Mouse (Mus musculus) midbrain, embryonic 14.5 days (tissue): ENCODE measurements at regions not wholly inside any gene's neighbourhood (a gene's known extent, or its start where the extent isn't known, plus 50 kb on each side); places are given as distances from the start of the nearest gene placed in this dataset.

Source experiments
- ATAC-seq: fragments of 200-750 bp; cut with Nextera tagmentation; 2 replicates; pipeline ENCODE4 v1.8.0; 2017; ENCODE audit warnings: moderate number of reproducible peaks, moderate library complexity; ENCODE audit not compliant: low FRiP score, low TSS enrichment
- DNase-seq: peaks from one replicate; pipeline ENCODE4 v3.0.0-alpha.2; 2015
- H3K27ac ChIP-seq: fragments of 300-500 bp; sonication (generic); replicated peaks from 2 replicates; pipeline ENCODE4 v1.5.1; 2014; ENCODE audit warnings: mild to moderate bottlenecking, low read depth, low read length, moderate library complexity
- H3K27me3 ChIP-seq: fragments of 300-500 bp; sonication (generic); 2 replicates; pipeline ENCODE4 v1.6.1; 2014; ENCODE audit warnings: low read length, control low read depth, mixed read lengths; ENCODE audit not compliant: control insufficient read depth, insufficient read depth
- H3K36me3 ChIP-seq: fragments of 300-500 bp; sonication (generic); 2 replicates; pipeline ENCODE4 v1.6.1; 2014; ENCODE audit warnings: low read length, control low read depth; ENCODE audit not compliant: control insufficient read depth, insufficient read depth
- H3K4me1 ChIP-seq: fragments of 300-500 bp; sonication (generic); 2 replicates; pipeline ENCODE4 v1.6.1; 2014; ENCODE audit warnings: mild to moderate bottlenecking, antibody characterized with exemption, low read length, control low read depth; ENCODE audit not compliant: control insufficient read depth, insufficient read depth
- H3K4me2 ChIP-seq: fragments of 300-500 bp; sonication (generic); 2 replicates; pipeline ENCODE4 v1.6.1; 2014; ENCODE audit warnings: mild to moderate bottlenecking, low read length, moderate library complexity
- H3K4me3 ChIP-seq: fragments of 300-500 bp; sonication (generic); replicated peaks from 2 replicates; pipeline ENCODE4 v1.5.1; 2014; ENCODE audit warnings: low read depth, low read length
- H3K9ac ChIP-seq: fragments of 300-500 bp; sonication (generic); replicated peaks from 2 replicates; pipeline ENCODE4 v1.6.1; 2014; ENCODE audit warnings: mild to moderate bottlenecking, low read length, moderate library complexity
- H3K9me3 ChIP-seq: fragments of 300-500 bp; sonication (generic); 2 replicates; pipeline ENCODE4 v1.6.1; 2016; ENCODE audit warnings: low read length, control low read depth, mixed read lengths; ENCODE audit not compliant: control insufficient read depth
- WGBS: fragments of 180-500 bp; shearing (Covaris S2); extraction: QIAGEN DNeasy Blood & Tissue Kit; methylation state at CpG from one replicate; pipeline ENCODE4 v1.1.7; 2014; 5-methylcytosine and 5-hydroxymethylcytosine counted together

DNA sequence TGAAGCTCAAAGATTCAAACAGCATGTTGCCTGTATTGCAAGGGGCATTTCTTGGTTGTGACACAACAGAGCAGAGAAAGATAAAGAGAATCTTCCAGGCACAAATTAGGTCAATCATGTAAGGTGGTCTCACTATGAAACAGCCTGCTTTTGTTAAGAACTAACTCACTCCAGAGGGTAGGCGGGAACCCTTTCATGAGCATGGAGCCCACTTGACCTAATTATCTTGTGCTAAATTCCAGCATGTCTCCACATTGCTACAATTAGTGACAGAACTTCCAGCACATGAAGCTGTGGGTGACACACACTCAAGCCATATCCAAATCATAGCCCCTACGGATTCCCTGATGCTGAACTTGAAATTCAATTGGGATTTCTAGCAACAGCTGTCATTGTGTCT lies 91.1 kb upstream of the Cadps start:
- 76% methylated on average over 2 of the region's 2 CpGs for WGBS
- no peaks in the 10 kb centered on the region for H3K36me3 ChIP-seq
- H3K4me1 ChIP-seq = no peaks in the 10 kb centered on the region
- H3K27ac ChIP-seq = no peak overlapping the region
- no peak for ATAC-seq
- DNase-seq = no peak
- no peaks in the 10 kb centered on the region for H3K27me3 ChIP-seq
- H3K9me3 ChIP-seq = no peaks in the 10 kb centered on the region
- no peak overlapping the region for H3K4me2 ChIP-seq
- no peak overlapping the region for H3K4me3 ChIP-seq
- H3K9ac ChIP-seq = no peak overlapping the region

DNA sequence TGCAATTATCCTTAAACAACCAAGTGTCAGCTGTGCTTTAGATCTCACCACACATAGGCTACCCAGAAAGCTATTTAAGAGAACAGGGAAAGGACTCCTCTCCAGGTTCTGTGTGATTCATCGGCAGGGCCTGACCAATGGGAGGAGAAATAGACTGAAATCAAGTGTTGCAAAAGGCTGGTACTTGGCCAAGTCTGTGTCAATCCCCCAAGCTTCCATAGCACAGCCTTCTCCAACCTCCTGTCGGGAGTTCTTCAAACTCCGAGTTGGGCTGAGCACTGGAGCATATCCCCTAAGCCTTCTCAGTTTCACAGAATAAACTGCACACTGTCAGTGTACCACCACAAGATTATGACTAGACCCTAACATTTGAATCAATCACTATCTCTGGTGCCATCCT lies 90.5 kb upstream of the Cadps start:
- Histone ChIP-seq H3K9me3 (no peaks in the 10 kb centered on the region), H3K27ac (no peak overlapping the region)

DNA sequence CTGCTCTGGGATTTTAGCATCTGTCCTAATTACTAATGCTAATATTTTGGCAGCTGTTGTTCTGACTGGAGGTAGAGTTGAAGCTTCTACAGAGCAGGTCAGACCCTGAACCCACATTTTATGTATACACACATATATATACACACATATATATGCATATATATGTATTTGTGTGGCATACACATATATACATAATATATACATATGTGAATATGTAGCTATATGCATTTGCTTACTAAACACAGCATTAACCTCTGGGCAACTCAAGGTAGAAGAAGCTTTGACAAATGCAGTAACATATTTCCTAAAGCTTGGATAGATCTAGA lies 54.4 kb upstream of the Cadps start:
- DNase-seq (no peak), ATAC-seq (no peak)
- Histone ChIP-seq H3K36me3 (no peaks in the 10 kb centered on the region), H3K4me3 (no peak overlapping the region), H3K4me1 (no peaks in the 10 kb centered on the region), H3K27ac (peak overlapping the region; percentile 70), H3K27me3 (no peaks in the 10 kb centered on the region), H3K9me3 (no peaks in the 10 kb centered on the region), H3K9ac (no peak overlapping the region), H3K4me2 (0 out of 2 replicates have a peak overlapping the region, but pooled peaks have one; percentile 14)

More for the DNA sequence above, 90.5 kb upstream of the Cadps start:
- WGBS = 62% methylated on average over 3 of the region's 3 CpGs
- Histone ChIP-seq H3K36me3 (no peaks in the 10 kb centered on the region), H3K27me3 (no peaks in the 10 kb centered on the region), H3K9ac (no peak overlapping the region), H3K4me2 (no peak overlapping the region), H3K4me1 (no peaks in the 10 kb centered on the region), H3K4me3 (no peak overlapping the region)
- no peak for DNase-seq
- ATAC-seq = no peak

DNA sequence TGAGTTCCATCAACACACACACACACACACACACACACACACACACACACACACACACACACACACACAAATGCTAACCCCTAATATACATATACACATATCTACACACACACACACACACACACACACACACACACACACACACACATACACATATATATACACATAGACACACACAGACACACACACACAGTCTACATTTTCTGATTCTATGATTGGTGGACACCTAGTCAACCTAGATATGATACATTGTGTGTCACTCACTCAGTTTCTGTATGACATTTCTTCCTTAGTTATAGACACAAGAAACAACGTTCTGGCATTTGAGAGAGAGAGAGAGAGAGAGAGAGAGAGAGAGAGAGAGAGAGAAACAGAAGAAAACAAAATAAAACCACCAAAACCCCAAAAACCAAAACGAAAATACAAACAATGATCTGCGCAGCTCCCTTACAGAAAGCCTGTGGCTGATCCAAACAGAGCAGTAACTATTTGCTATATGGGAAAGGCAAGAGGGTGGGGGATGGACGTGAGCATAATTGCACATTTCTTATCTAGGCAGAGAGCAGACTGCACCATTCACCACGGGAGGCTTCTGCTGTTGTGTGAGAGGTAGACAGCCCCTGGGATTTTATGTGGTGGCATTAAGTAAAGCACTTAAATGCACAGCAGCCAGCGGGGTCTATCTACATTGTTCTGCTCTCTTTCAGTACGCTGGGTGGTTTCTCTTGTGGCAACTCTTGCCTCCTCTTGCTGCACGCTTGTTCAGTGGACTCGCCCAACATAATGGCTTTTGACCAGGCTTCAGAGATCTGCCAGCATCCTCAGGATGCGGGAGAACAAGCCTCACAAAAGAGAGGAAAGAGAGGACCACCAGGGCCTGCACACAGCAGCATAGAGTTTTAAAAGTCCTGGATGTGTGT lies 53.8 kb upstream of the Cadps start:
- WGBS = 45% methylated on average over 10 of the region's 10 CpGs
- peak overlapping the region; percentile 70 for H3K27ac ChIP-seq
- H3K36me3 ChIP-seq = no peaks in the 10 kb centered on the region
- no peak overlapping the region for H3K4me3 ChIP-seq
- no peak overlapping the region for H3K9ac ChIP-seq
- no peaks in the 10 kb centered on the region for H3K27me3 ChIP-seq
- ATAC-seq = peak; percentile 62
- peak; percentile 77 for DNase-seq
- H3K4me2 ChIP-seq = 0 out of 2 replicates have a peak overlapping the region, but pooled peaks have one; percentile 14
- H3K9me3 ChIP-seq = no peaks in the 10 kb centered on the region
- H3K4me1 ChIP-seq = no peaks in the 10 kb centered on the region
